Mouse (Mus musculus): Measurements from ENCODE around the gene Mcee. TPM values are rescaled to one million over a fixed set of nuclear protein-coding genes. Genes with fewer than 3 reads are reported as not detected.

The Mcee gene
- polyA plus RNA-seq, 1 experiment from 2014 or later: 150 TPM

GRCm38 (mm10) chr7:64456676-64457075 lies 64.3 kb downstream of the Mcee start:
- Histone ChIP-seq H3K9me3 (ENCODE audit: control insufficient read depth, low read length) (0 out of 2 replicates have a peak, but pooled peaks cover 3% of the 10 kb centered on the region), H3K4me1 (ENCODE audit: control insufficient read depth in 2 of 2, insufficient read depth in 2 of 2, low read length in 2 of 2) (no peaks in the 10 kb centered on the region), H3K9ac (ENCODE audit: low read length) (no peak overlapping the region), H3K36me3 (ENCODE audit: control insufficient read depth, insufficient read depth, low read length) (no peaks in the 10 kb centered on the region), H3K4me2 (ENCODE audit: low read length) (no peak overlapping the region), H3K4me3 (ENCODE audit: control insufficient read depth in 1 of 2, insufficient read depth in 1 of 2, low read depth in 1 of 2, low read length in 2 of 2) (no peak overlapping the region), H3K27ac (replicated peaks in 1 of 2; ENCODE audit: control insufficient read depth in 1 of 2, insufficient read depth in 1 of 2, low read depth in 2 of 2, low read length in 2 of 2) (no peak overlapping the region), H3K27me3 (ENCODE audit: control insufficient read depth, insufficient read depth, low read length) (no peaks in the 10 kb centered on the region)
- 38% methylated on average over 3 of the region's 3 CpGs for WGBS
- no peak for ATAC-seq (ENCODE audit: insufficient number of reproducible peaks, insufficient read depth, low FRiP score, low read depth)

GRCm38 (mm10) chr7:64457811-64458210 lies 65.4 kb downstream of the Mcee start:
- Histone ChIP-seq H3K4me2 (ENCODE audit: low read length) (no peak overlapping the region), H3K36me3 (ENCODE audit: control insufficient read depth, insufficient read depth, low read length) (no peaks in the 10 kb centered on the region), H3K4me3 (ENCODE audit: control insufficient read depth in 1 of 2, insufficient read depth in 1 of 2, low read depth in 1 of 2, low read length in 2 of 2) (no peak overlapping the region), H3K27me3 (ENCODE audit: control insufficient read depth, insufficient read depth, low read length) (no peaks in the 10 kb centered on the region), H3K9me3 (ENCODE audit: control insufficient read depth, low read length) (0 out of 2 replicates have a peak, but pooled peaks cover 3% of the 10 kb centered on the region), H3K4me1 (ENCODE audit: control insufficient read depth in 2 of 2, insufficient read depth in 2 of 2, low read length in 2 of 2) (no peaks in the 10 kb centered on the region), H3K27ac (replicated peaks in 1 of 2; ENCODE audit: control insufficient read depth in 1 of 2, insufficient read depth in 1 of 2, low read depth in 2 of 2, low read length in 2 of 2) (no peak overlapping the region), H3K9ac (ENCODE audit: low read length) (no peak overlapping the region)
- 78% methylated on average over 2 of the region's 2 CpGs for WGBS
- no peak for ATAC-seq (ENCODE audit: insufficient number of reproducible peaks, insufficient read depth, low FRiP score, low read depth)

Other genes with a start within 250 kb of the Mcee start
- gene Trpm1, start 238.8 kb upstream of the Mcee start, polyA plus RNA-seq (2014; fragmentation: Nextera tagmentation; extraction: Ambion mirVana): 0.16 TPM in 1 of 2 replicates, not detected in the other
- 6.8 and 7.8 TPM in 2 replicates for gene Mtmr10, start 105.0 kb upstream of the Mcee start, polyA plus RNA-seq (2014; fragmentation: Nextera tagmentation; extraction: Ambion mirVana)
- 4.1 and 4.2 TPM in 2 replicates for gene Fan1, start 18.5 kb upstream of the Mcee start, polyA plus RNA-seq (2014; fragmentation: Nextera tagmentation; extraction: Ambion mirVana)
- 18.6 and 20.0 TPM in 2 replicates for gene Mphosph10, start 339 bp upstream of the Mcee start, polyA plus RNA-seq (2014; fragmentation: Nextera tagmentation; extraction: Ambion mirVana)
- 0.22 and 0.85 TPM in 2 replicates for gene Apba2, start 109.1 kb downstream of the Mcee start, polyA plus RNA-seq (2014; fragmentation: Nextera tagmentation; extraction: Ambion mirVana)

All from heart, embryonic 14.5 days (tissue).